Mouse (Mus musculus) midbrain, postnatal 0 days (tissue): ENCODE data around the gene Pla2g15. TPM values are rescaled to one million over a fixed set of nuclear protein-coding genes. Genes with fewer than 3 reads are reported as not detected.

ENCODE experiments used
- ATAC-seq: fragments of 200-750 bp; cut with Nextera tagmentation; 2 replicates; pipeline ENCODE4 v1.8.0; 2017; ENCODE audit warnings: moderate number of reproducible peaks, mild to moderate bottlenecking, moderate TSS enrichment, moderate library complexity; ENCODE audit not compliant: low FRiP score
- DNase-seq: peaks from one replicate; pipeline ENCODE4 v3.0.0-alpha.2; 2015; ENCODE audit warnings: low spot score
- H3K27ac ChIP-seq: fragments of 300-500 bp; sonication (generic); 2 replicates; pipeline ENCODE4 v1.5.1; 2014; ENCODE audit warnings: low read depth, mild to moderate bottlenecking, low read length, mixed read lengths
- H3K27me3 ChIP-seq: fragments of 300-500 bp; sonication (generic); 2 replicates; pipeline ENCODE4 v1.6.1; 2014; ENCODE audit warnings: low read length, control low read depth, mixed read lengths; ENCODE audit not compliant: insufficient read depth
- H3K36me3 ChIP-seq: fragments of 300-500 bp; sonication (generic); 2 replicates; pipeline ENCODE4 v1.6.1; 2014; ENCODE audit warnings: low read length, control low read depth, mixed read lengths; ENCODE audit not compliant: insufficient read depth
- H3K4me1 ChIP-seq: fragments of 300-500 bp; sonication (generic); 2 replicates; pipeline ENCODE4 v1.6.1; 2014; ENCODE audit warnings: mild to moderate bottlenecking, control low read depth, antibody characterized with exemption, low read length, mixed read lengths; ENCODE audit not compliant: insufficient read depth
- H3K4me2 ChIP-seq: fragments of 300-500 bp; sonication (generic); 2 replicates; pipeline ENCODE4 v1.6.1; 2014; ENCODE audit warnings: low read depth, mild to moderate bottlenecking, low read length, mixed read lengths; ENCODE audit not compliant: poor library complexity, severe bottlenecking
- H3K4me3 ChIP-seq: fragments of 300-500 bp; sonication (generic); 2 replicates; pipeline ENCODE4 v1.5.1; 2014; ENCODE audit warnings: low read depth, mild to moderate bottlenecking, low read length, moderate library complexity
- H3K9ac ChIP-seq: fragments of 300-500 bp; sonication (generic); replicated peaks from 2 replicates; pipeline ENCODE4 v1.6.1; 2014; ENCODE audit warnings: mild to moderate bottlenecking, low read length, moderate library complexity, mixed read lengths; ENCODE audit not compliant: poor library complexity, severe bottlenecking
- H3K9me3 ChIP-seq: fragments of 300-500 bp; sonication (generic); 2 replicates; pipeline ENCODE4 v1.6.1; 2016; ENCODE audit warnings: low read length, control low read depth
- CTCF ChIP-seq: IDR thresholded peaks from 2 replicates; pipeline ENCODE4 v1.5.1; 2016; ENCODE audit warnings: antibody characterized with exemption, mild to moderate bottlenecking
- WGBS: fragments of 180-500 bp; shearing (Covaris S2); extraction: QIAGEN DNeasy Blood & Tissue Kit; methylation state at CpG from one replicate; pipeline ENCODE4 v1.1.7; 2014; 5-methylcytosine and 5-hydroxymethylcytosine counted together
- polyA plus RNA-seq: library from polyadenylated mRNA; unstranded; fragments of >200 nt; fragmentation: Nextera tagmentation; extraction: Ambion mirVana; gene quantifications from 2 replicates; pipeline ENCODE4 v1.2.1, GENCODE M21; 2015
- total RNA-seq: library from RNA; depleted of rRNA; stranded (reverse); fragments of >200 nt; gene quantifications from 2 replicates; pipeline ENCODE4 v1.2.3, GENCODE M21; 2014

The Pla2g15 gene
- total and polyA plus RNA-seq, 2 experiments from 2014 or later, result 16.7 to 22.5 TPM

DNA sequence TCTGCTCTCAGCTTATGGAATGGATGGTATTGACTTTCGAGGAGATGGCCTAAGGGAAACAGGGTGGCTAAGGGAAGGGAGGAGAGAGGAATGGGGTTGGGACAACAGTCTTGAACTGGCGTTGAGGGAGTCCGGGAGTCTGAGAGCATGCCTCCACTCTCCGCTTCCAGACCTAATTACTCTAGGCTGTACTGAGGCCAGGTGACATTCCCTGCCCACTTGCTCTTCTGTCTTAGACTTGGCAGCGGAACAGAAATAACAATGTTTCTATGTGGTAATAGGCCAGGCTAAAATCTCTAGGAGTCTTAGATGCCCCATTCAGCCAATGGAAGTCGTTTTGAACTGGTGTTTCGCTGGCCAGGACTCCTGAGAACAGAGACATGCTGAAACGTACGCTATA, 842 bp downstream of the Pla2g15 start:
- WGBS, result 84% methylated on average over 9 of the region's 9 CpGs
- Histone ChIP-seq H3K4me3 (peak overlapping the region; percentile 77), H3K4me2 (peak overlapping the region; percentile 63), H3K36me3 (0 out of 2 replicates have a peak, but pooled peaks cover 3% of the 10 kb centered on the region), H3K9me3 (no peaks in the 10 kb centered on the region), H3K9ac (peak overlapping the region; percentile 79), H3K27me3 (no peaks in the 10 kb centered on the region), H3K27ac (no peak overlapping the region), H3K4me1 (peaks cover 9% of the 10 kb centered on the region; the same call in 1 of the 2 replicates)
- ATAC-seq (no peak), DNase-seq (no peak)
- no peak for TF ChIP-seq CTCF

DNA sequence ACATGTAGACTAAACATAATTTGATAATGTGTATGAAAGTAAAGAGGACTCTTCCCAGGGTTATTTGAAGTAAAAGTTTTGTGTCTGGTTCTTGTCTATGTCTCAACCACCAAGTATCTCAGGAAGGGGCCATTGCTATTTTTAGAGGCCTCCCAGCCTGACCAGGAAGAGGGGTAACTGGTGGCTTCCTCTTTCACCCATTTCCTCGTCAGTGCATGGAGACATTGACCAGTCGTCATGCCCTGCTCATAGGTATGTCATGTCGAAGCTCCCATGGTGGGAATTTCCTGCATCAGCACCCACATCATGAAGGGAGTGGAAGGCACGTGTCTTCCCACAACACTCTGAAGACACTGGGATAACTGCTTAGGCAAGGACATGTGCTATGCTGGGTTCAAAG, 2.7 kb downstream of the Pla2g15 start:
- Histone ChIP-seq H3K36me3 (0 out of 2 replicates have a peak, but pooled peaks cover 3% of the 10 kb centered on the region), H3K9me3 (no peaks in the 10 kb centered on the region), H3K27me3 (no peaks in the 10 kb centered on the region), H3K4me3 (no peak overlapping the region), H3K27ac (no peak overlapping the region), H3K4me1 (peaks cover 9% of the 10 kb centered on the region; the same call in 1 of the 2 replicates), H3K9ac (no peak overlapping the region), H3K4me2 (no peak overlapping the region)
- WGBS, result 80% methylated on average over 4 of the region's 4 CpGs
- TF ChIP-seq CTCF, result no peak
- ATAC-seq (no peak), DNase-seq (no peak)

DNA sequence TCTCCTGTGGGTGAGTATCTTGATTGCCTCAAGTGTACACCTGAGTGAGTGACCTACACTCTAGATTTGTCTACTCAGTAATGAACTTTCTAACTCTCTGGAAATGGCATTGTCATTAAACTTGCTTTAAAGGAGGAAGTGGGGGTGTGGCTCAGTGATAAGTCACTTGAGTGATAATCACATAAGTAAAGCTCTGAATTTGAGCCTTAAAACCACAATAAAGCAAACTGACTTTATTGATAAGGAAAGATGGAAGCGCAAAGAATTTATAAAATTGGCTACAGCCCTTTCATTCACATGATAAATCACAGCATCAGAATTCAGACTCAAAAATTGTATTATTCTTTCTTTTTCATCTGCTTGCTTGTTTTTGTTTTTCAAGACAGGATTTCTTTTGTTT, 7.2 kb downstream of the Pla2g15 start:
- WGBS, result 100% methylated on average over 1 of the region's 1 CpGs
- ATAC-seq (no peak), DNase-seq (no peak)
- H3K27me3 ChIP-seq, result no peaks in the 10 kb centered on the region
- H3K27ac ChIP-seq, result no peak overlapping the region
- no peak overlapping the region for H3K4me2 ChIP-seq
- H3K36me3 ChIP-seq, result peaks cover 22% of the 10 kb centered on the region
- H3K4me1 ChIP-seq, result no peaks in the 10 kb centered on the region
- no peak overlapping the region for H3K9ac ChIP-seq
- H3K9me3 ChIP-seq, result no peaks in the 10 kb centered on the region
- TF ChIP-seq CTCF, result no peak
- no peak overlapping the region for H3K4me3 ChIP-seq

DNA sequence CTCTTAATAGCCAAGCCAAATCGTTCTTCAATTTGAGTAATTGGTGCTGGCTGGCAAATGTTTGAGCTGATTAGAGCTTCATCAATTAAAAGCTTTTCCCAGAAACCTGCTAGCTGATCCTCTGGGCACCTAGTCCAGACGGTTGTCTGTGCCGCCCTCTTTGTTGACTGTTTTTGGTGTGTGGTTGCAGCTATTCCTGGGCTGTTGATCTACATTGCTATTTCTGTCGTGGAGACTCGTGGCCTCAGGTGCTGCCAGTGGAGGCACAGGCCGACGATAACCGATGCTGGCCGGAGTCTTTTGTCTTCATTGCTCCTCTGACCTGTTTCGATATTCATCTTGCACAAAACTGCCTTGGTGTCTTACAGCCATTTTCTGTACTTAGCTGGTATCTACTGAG, 8.2 kb downstream of the Pla2g15 start:
- H3K27ac ChIP-seq, result no peak overlapping the region
- no peak for ATAC-seq
- H3K9me3 ChIP-seq, result no peaks in the 10 kb centered on the region
- H3K27me3 ChIP-seq, result no peaks in the 10 kb centered on the region
- H3K36me3 ChIP-seq, result peaks cover 32% of the 10 kb centered on the region
- no peak overlapping the region for H3K4me2 ChIP-seq
- H3K4me1 ChIP-seq, result no peaks in the 10 kb centered on the region
- 92% methylated on average over 10 of the region's 10 CpGs for WGBS
- no peak for TF ChIP-seq CTCF
- H3K9ac ChIP-seq, result no peak overlapping the region
- no peak overlapping the region for H3K4me3 ChIP-seq
- DNase-seq, result no peak

DNA sequence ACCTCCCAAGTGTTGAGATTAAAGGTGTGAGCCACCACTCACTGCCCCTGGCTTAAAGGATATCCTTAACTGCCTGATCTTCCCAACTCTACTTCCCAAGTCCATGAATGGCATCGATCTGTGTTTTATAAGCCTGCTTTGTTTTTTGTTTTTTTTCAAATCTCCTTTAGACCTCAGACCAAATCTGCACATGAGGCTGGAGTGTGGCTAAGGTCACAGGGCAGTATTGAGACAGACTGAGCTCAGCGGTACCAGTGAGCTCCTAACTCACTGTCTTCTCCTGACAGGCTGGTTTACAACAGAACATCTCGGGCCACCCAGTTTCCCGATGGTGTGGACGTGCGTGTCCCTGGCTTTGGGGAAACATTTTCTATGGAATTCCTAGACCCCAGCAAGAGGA, 9.7 kb downstream of the Pla2g15 start:
- TF ChIP-seq CTCF, result no peak
- Histone ChIP-seq H3K36me3 (peaks cover 41% of the 10 kb centered on the region), H3K9ac (no peak overlapping the region), H3K27ac (no peak overlapping the region), H3K9me3 (no peaks in the 10 kb centered on the region), H3K4me3 (no peak overlapping the region), H3K4me2 (no peak overlapping the region), H3K4me1 (no peaks in the 10 kb centered on the region), H3K27me3 (no peaks in the 10 kb centered on the region)
- ATAC-seq, result no peak
- WGBS, result 94% methylated on average over 6 of the region's 6 CpGs
- DNase-seq, result no peak

DNA sequence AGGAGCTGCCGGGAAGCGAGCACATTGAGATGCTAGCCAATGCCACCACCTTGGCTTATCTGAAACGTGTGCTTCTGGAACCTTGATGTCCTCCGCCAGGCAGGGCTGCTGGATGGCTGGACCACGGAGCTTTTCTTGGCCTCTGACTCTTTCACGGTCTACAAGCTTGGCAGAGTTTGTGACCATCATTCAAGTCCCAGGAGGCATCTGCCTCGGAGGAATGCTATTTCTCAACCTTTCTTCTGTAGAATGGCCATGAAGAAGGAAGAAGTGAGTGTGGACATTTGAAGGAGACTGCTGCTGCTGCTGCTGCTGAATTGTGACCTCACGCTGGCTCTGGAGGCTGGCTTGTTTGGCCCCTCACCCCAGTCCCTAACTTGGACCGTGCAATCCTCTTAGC, 13.1 kb downstream of the Pla2g15 start:
- no peak overlapping the region for H3K27ac ChIP-seq
- no peak overlapping the region for H3K9ac ChIP-seq
- WGBS, result 92% methylated on average over 9 of the region's 9 CpGs
- peaks cover 40% of the 10 kb centered on the region for H3K36me3 ChIP-seq
- no peaks in the 10 kb centered on the region for H3K27me3 ChIP-seq
- TF ChIP-seq CTCF, result no peak
- DNase-seq (no peak), ATAC-seq (no peak)
- H3K9me3 ChIP-seq, result no peaks in the 10 kb centered on the region
- H3K4me2 ChIP-seq, result no peak overlapping the region
- H3K4me3 ChIP-seq, result no peak overlapping the region
- H3K4me1 ChIP-seq, result no peaks in the 10 kb centered on the region
